Comparison of ENCODE assay signal across 8 mouse cellular contexts in genomic region chr10:93888935-93889578, GRCm38 (mm10). TPM values are rescaled to one million over a fixed set of nuclear protein-coding genes. Genes with fewer than 3 reads are reported as not detected.
A peak's percentile ranks its signal among the peaks of the same experiment; 100 is the strongest.
DNase-seq lines count a peak whose midpoint lies in the region; ATAC-seq lines count a peak whose summit lies in the region.

No protein-coding gene starts in this region.

- no peaks in the 10 kb centered on the region for H3K27me3 ChIP-seq in embryonic facial prominence, embryonic 13.5 days
- no peaks in the 10 kb centered on the region for H3K27me3 ChIP-seq in heart, embryonic 12.5 days (replicated peaks)
- no peaks in the 10 kb centered on the region for H3K27me3 ChIP-seq in stomach, embryonic 15.5 days (replicated peaks)

- H3K4me1 ChIP-seq in embryonic facial prominence, embryonic 13.5 days = peaks cover 16% of the 10 kb centered on the region; the same call in 1 of the 2 replicates
- H3K4me1 ChIP-seq in heart, embryonic 12.5 days (replicated peaks) = peaks cover 7% of the 10 kb centered on the region
- H3K4me1 ChIP-seq in stomach, embryonic 15.5 days = peaks cover 5% of the 10 kb centered on the region

- WGBS in embryonic facial prominence, embryonic 13.5 days = under 1% methylated on average over 38 of the region's 38 CpGs
- under 1% methylated on average over 38 of the region's 38 CpGs for WGBS in heart, embryonic 12.5 days
- under 1% methylated on average over 38 of the region's 38 CpGs for WGBS in stomach, embryonic 15.5 days

- ATAC-seq in embryonic facial prominence, embryonic 13.5 days (ENCODE audit: insufficient number of reproducible peaks, insufficient read depth, low FRiP score, low TSS enrichment, low read depth) = peak; percentile 59
- ATAC-seq in heart, embryonic 12.5 days (ENCODE audit: insufficient number of reproducible peaks, low FRiP score) = peak; percentile 59
- peak; percentile 9 for ATAC-seq in megakaryocyte progenitor cell, adult 5-6 weeks (replicated peaks; ENCODE audit: poor library complexity)
- ATAC-seq in stomach, embryonic 15.5 days (ENCODE audit: insufficient read depth, low FRiP score, low read depth) = peak; percentile 43

- peak; percentile 90 for DNase-seq in heart, adult 11 months
- no peak for DNase-seq in heart, postnatal 36 days
- DNase-seq in MN1 (ENCODE audit: low spot score) = peak; percentile 59
- peak; percentile 26 to 35 for DNase-seq in layer of hippocampus, adult 8-10 months (ENCODE audit: low spot score in 2 of 2)

- peak overlapping the region; percentile 96 for H3K4me3 ChIP-seq in embryonic facial prominence, embryonic 13.5 days
- peak overlapping the region; percentile 69 for H3K4me3 ChIP-seq in heart, embryonic 12.5 days
- peak overlapping the region; percentile 83 for H3K4me3 ChIP-seq in stomach, embryonic 15.5 days (replicated peaks)

- H3K4me2 ChIP-seq in embryonic facial prominence, embryonic 13.5 days = peak overlapping the region; percentile 88
- peak overlapping the region; percentile 96 for H3K4me2 ChIP-seq in heart, embryonic 12.5 days
- H3K4me2 ChIP-seq in stomach, embryonic 15.5 days = peak overlapping the region; percentile 77

- H3K9ac ChIP-seq in embryonic facial prominence, embryonic 13.5 days = peak overlapping the region; percentile 95
- peak overlapping the region; percentile 87 for H3K9ac ChIP-seq in heart, embryonic 12.5 days
- peak overlapping the region; percentile 77 for H3K9ac ChIP-seq in stomach, embryonic 15.5 days

- peak overlapping the region; percentile 94 for H3K27ac ChIP-seq in embryonic facial prominence, embryonic 13.5 days
- H3K27ac ChIP-seq in heart, embryonic 12.5 days (ENCODE audit: poor library complexity, severe bottlenecking) = peak overlapping the region; percentile 93
- peak overlapping the region; percentile 79 for H3K27ac ChIP-seq in stomach, embryonic 15.5 days

- peaks cover 30% of the 10 kb centered on the region for H3K36me3 ChIP-seq in embryonic facial prominence, embryonic 13.5 days
- peaks cover 30% of the 10 kb centered on the region for H3K36me3 ChIP-seq in heart, embryonic 12.5 days
- H3K36me3 ChIP-seq in stomach, embryonic 15.5 days = peaks cover 12% of the 10 kb centered on the region

- H3K9me3 ChIP-seq in embryonic facial prominence, embryonic 13.5 days = no peaks in the 10 kb centered on the region
- H3K9me3 ChIP-seq in heart, embryonic 12.5 days (replicated peaks) = no peaks in the 10 kb centered on the region; the same call in 1 of the 2 replicates
- H3K9me3 ChIP-seq in stomach, embryonic 15.5 days = no peaks in the 10 kb centered on the region

- intact Hi-C loops in heart, postnatal 36 days (cut with DNase I) = loop anchor here (2.0 to 5.0 kb wide), 2 partner anchors 30 to 148 kb away; partner anchors contain the start of genes Fgd6 and Vezt

RNA-seq across cellular contexts. Expression of gene Metap2, which starts 7.8 kb away (rescaled TPM):
- 100 to 1,000 TPM; 127 to 131 TPM for total RNA-seq in heart, postnatal 36 days (2021)
- polyA plus RNA-seq in embryonic facial prominence, embryonic 13.5 days (2015; fragmentation: Nextera tagmentation; extraction: Ambion mirVana) = 197 and 212 TPM in 2 replicates
- 182 and 186 TPM in 2 replicates for polyA plus RNA-seq in heart, embryonic 12.5 days (2016; fragmentation: Nextera tagmentation; extraction: Ambion mirVana)
- total RNA-seq in layer of hippocampus, adult 8-10 months (2022) = 100 to 1,000 TPM; 105 to 123 (median 120) TPM
- total RNA-seq in megakaryocyte progenitor cell, adult 5-6 weeks (2015) = 379 and 381 TPM in 2 replicates
- 286 and 389 TPM in 2 replicates for total RNA-seq in megakaryocyte progenitor cell, adult 5-6 weeks (2017)
- 179 and 189 TPM in 2 replicates for polyA plus RNA-seq in stomach, embryonic 15.5 days (2015; fragmentation: Nextera tagmentation; extraction: Ambion mirVana)

RNA-seq across cellular contexts. Expression of gene Usp44, which starts 57.7 kb away (rescaled TPM):
- not detected for total RNA-seq in heart, postnatal 36 days (2021)
- 1.9 and 2.9 TPM in 2 replicates for polyA plus RNA-seq in embryonic facial prominence, embryonic 13.5 days (2015; fragmentation: Nextera tagmentation; extraction: Ambion mirVana)
- 0.49 and 0.50 TPM in 2 replicates for polyA plus RNA-seq in heart, embryonic 12.5 days (2016; fragmentation: Nextera tagmentation; extraction: Ambion mirVana)
- total RNA-seq in layer of hippocampus, adult 8-10 months (2022) = not detected
- total RNA-seq in megakaryocyte progenitor cell, adult 5-6 weeks (2015) = 1.3 and 1.8 TPM in 2 replicates
- total RNA-seq in megakaryocyte progenitor cell, adult 5-6 weeks (2017) = 2.2 and 2.7 TPM in 2 replicates
- 0.31 and 0.59 TPM in 2 replicates for polyA plus RNA-seq in stomach, embryonic 15.5 days (2015; fragmentation: Nextera tagmentation; extraction: Ambion mirVana)

Comparison
In these comparisons a context has a peak if more than half of its experiments do, and no peak if none do; other contexts are left out.
1. DNase-seq: peak in heart, adult 11 months (single experiment), MN1 (single experiment) and layer of hippocampus, adult 8-10 months (2 of 2); none in heart, postnatal 36 days (0 of 2).
2. ATAC-seq: peak in every context shown above with its lines; median percentile 59 in embryonic facial prominence, embryonic 13.5 days; 59 in heart, embryonic 12.5 days; 43 in stomach, embryonic 15.5 days; 9 in megakaryocyte progenitor cell, adult 5-6 weeks.
3. Peak in every context shown above with its lines, with median percentiles within 50 percentile points of each other: H3K27ac ChIP-seq, H3K4me2 ChIP-seq, H3K4me3 ChIP-seq and H3K9ac ChIP-seq.